Mouse (Mus musculus): ENCODE results near the gene Nufip2.
"Not testable (repeated sequence)": the region's sequence is repeated elsewhere in the genome, so short reads cannot be mapped to it uniquely, and the experiment has no call there.

The Nufip2 gene

DNA sequence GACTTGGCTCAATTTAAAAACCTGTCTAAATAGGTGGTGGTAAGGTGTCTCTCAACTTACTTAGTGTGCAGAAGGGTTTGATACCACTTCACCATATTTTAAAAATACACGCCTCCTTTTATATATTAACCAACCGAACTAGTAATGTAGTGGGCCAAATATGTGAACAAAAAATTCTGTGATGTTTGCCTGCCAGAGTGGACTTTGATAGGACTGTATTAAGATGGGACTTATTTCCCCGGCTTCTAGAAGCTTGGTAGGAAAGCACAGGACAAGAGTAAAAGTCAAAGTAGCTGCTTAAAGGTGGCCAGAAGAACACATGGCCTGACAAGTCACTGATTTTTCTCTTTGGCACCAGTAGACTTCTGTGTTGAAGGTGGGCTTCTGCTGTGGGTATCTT, 27.8 kb downstream of the Nufip2 start:
- DNase-seq (ENCODE audit: low spot score): no peak

DNA sequence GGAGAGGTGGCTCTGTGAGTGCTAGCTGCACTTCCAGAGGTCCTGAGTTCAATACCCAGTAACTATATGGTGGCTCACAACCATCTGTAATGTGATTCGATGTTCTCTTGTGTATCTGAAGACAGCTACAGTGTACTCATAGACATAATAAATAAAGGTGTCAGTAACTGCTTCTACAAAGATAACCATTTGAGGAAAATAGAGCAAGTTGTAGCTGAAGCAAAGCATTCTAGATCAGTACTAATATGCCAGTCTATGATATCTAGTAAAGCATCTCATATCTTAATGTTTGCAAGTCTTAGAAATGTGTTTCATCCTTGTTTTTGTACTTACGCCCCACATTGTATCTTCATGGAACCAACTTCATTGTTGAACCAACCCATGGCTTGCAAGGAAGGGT, 33.1 kb downstream of the Nufip2 start:
- DNase-seq (ENCODE audit: low spot score): no peak

- DNase-seq (ENCODE audit: low spot score): no peak
These were observed 35.4 kb downstream of the Nufip2 start for GRCm38 (mm10) chr11:77721389-77721788.

DNA sequence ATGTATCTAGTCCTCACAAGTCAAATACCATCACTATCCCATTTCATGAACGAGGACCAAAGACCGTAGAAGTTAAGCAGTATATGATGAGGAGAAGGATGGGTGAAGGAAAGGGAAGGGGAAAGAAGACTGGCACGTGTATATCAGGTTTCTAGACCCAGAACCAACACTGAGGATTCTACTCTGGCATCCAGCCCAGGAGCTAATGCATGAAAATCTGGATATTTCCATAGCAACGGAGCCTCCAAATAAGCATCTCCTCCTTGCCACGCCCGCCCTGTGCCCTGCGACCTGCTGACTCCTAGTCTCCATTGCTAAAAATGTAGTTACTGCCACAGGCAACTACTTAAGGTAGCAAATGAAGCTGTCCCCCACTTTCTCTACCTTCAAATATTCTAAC, 38.8 kb downstream of the Nufip2 start:
- no peak for DNase-seq (ENCODE audit: low spot score)

DNA sequence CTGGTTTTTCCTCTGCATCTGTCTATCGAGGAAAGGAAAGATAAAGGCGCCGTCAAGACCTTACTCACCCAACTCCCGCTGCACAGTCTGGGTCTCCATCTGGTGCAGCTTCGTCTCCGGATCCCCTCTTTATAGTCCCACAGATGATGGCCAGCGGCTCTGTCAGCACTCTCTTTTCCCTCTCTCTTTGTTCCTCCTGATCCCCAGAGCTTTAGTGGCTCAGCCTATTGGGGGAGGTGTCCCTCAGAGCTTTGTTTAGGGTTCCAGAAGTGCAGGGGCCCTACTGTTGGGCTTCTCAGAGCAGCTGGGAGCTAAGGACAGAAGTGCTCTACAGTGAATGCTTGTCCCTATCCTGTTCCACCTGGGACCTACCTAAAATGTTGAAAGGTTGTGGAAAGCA, 39.2 kb downstream of the Nufip2 start, which contains the start of gene Cryba1:
Gene Cryba1, minus strand, starts transcription at position 101 of the 400 bp plus-strand sequence.
- DNase-seq (ENCODE audit: low spot score): no peak

DNA sequence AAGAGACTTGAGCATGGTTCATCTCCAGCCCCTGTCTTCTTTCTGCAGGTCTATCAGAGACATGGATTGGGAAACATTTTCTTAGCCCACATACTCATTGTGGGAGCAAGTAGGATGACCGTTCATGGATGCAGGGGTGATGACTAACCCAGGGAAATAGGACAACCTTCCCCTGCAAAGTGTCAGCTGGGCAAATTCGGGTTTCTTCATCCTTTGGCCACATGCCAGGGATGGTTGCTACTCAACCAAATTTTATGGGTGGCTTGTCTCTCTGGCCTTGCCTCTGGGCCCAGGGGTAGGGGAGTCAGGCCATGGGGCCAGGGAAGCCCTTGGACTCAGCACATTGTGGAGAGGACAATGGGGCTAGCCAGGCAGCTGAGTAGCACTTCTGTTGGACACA, 42.6 kb downstream of the Nufip2 start:
- no peak for DNase-seq (ENCODE audit: low spot score)

DNA sequence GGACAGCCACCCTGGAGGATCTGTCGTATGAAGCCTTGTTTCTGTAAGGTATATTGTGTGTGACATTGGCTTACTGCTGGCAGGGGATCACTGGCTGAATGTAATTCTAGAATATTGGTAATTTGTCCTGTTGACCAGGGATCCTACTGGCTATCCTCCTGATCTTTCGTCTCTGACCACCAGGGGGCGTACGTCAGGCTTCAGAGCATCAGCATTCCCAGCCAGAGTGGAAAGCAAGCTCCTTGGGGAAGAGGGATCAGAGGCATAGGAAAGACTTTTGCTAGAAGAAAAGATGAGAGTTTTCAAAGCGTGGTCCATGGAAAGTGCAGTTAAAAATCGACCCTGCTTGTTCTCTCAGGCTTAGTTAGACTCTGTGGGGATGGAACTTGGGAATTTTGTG, 51.3 kb downstream of the Nufip2 start:
- peak; percentile 75 for DNase-seq (ENCODE audit: low spot score)

GRCm38 (mm10) chr11:77738555-77738954, 52.6 kb downstream of the Nufip2 start:
- DNase-seq (ENCODE audit: low spot score): no peak

- no peak for DNase-seq (ENCODE audit: low spot score)
These were observed 58.0 kb downstream of the Nufip2 start for GRCm38 (mm10) chr11:77743966-77744365.

GRCm38 (mm10) chr11:77746652-77747051, 60.7 kb downstream of the Nufip2 start:
- no peak for DNase-seq (ENCODE audit: low spot score)

DNA sequence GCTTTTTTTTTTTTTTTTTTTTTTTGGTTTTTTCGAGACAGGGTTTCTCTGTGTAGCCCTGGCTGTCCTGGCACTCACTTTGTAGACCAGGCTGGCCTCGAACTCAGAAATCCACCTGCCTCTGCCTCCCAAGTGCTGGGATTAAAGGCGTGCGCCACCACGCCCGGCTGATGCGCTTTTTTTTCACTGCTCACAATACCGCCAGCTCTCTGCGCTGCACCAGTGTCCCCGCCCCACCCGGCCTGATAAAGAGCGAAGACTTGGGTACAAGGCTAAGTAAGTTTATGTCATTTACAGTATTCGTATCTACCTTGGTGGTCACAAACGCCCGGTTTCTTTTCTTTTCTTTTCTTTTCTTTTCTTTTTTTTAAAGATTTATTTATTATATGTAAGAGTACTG, 61.1 kb downstream of the Nufip2 start:
- DNase-seq (ENCODE audit: low spot score): not testable (repeated sequence)

DNA sequence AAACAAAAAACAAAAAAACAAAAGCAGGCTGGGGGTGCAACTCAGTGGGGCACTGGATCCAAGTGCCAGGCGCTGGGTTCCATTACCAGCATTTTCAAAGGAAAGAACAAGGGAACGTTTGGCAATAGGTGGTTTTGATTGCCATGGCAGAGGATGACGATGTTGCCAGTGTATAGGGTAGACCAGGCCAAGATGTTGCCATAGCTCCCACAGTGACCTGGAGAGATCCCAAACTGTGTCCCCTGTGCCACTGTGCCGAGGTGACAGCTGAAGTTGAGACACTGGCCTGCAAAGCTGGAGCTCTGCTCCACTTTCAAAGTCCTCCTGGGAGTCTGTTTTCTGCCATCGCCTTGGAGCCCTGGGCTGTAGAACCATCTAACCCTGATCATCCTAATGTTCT, 63.0 kb downstream of the Nufip2 start:
- DNase-seq (ENCODE audit: low spot score): no peak

GRCm38 (mm10) chr11:77752525-77752924, 66.6 kb downstream of the Nufip2 start:
- peak; percentile 77 for DNase-seq (ENCODE audit: low spot score)

DNA sequence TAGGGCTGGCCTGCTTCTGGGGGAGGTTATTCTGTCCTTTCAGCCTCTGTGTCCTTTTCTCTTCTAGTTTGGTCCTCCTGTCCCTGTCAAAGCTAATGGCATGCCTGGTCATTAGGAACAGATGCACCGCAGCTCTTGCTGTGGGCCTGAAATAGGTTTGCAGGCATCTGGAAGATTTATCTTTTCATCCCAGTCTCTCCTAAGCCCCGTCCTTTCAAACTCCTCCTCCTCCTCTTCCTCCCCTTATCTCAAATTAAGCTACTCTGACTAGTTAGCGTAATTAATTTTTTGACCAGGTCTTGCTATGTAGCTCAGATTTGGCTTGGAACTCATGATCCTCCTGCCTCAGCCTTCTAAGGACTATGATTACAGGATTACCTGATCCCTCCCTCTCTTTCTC, 67.5 kb downstream of the Nufip2 start:
- DNase-seq (ENCODE audit: low spot score): no peak

- no peak for DNase-seq (ENCODE audit: low spot score)
These were observed 74.1 kb downstream of the Nufip2 start for GRCm38 (mm10) chr11:77760031-77760430.

- DNase-seq (ENCODE audit: low spot score): no peak
These were observed 77.1 kb downstream of the Nufip2 start, which contains the start of gene Myo18a for GRCm38 (mm10) chr11:77762783-77763672. Gene Myo18a (plus strand): TSS chr11:77763246.

DNA sequence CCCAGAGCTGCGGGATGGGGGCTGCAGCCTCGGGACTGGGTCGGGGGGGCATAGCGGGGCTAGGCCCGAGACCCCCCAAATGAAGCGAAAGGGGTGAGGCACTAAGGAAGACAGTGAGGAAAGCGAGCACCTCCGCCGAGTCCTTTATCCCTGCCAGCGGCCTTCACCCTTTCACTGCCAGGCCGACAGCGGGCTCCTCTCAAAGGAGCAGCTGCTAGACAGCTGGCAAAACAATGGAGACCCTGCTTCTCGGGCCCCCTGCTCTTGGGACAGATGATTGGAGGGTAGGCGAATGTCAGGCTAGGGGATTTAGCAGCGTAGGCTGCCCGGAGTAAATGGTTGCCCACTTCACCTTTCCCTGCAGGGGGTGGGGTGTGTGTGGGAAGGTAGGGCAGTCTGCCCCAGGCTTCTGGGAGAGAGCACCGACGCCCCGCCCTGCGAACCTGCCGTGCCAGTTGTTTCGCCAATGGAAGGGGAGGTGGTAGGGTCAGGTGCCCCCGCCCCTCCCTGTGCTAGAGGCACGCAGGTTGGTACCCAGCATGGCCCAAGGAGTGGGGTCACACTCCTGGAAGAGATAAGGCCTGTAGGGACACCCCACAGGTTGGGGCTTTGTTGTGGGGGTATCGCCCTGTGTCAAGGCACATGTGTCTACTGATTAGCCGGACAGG, 77.9 kb downstream of the Nufip2 start:
- no peak for DNase-seq (ENCODE audit: low spot score)

GRCm38 (mm10) chr11:77764694-77765458, 78.9 kb downstream of the Nufip2 start:
- no peak for DNase-seq (ENCODE audit: low spot score)

GRCm38 (mm10) chr11:77765459-77765777, 79.5 kb downstream of the Nufip2 start:
- no peak for DNase-seq (ENCODE audit: low spot score)

DNA sequence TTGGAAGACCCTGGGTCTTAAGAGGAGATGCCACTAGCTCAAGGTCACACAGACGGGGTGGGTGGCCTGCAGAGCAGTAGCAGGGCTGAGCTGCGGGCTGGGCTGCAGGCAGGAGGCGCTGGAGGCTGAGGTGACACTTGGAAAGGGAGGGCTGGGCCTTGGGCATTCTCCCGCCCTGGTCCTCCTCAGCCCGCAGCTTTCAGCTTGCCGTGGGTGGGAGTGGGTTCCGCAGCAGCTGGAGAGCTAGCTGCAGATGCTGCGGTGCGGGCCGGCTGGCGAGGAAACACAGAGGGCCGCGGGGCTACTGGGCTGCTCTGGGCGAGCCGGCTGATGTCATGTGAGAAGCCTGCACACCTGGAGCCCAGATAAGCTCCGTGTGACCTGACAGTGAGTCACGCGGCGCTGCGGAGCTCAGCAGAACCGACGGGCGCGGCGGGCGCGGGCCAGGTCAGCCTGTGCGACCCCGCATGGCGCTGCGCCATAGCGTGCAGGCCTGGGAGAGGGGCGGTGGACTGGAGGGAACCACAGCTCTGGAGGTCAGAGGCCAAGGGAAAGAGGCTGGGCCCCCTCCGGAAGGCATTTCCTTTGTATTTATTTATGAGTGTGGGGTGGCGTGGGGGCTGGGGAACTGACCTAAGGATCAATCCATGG, 80.5 kb downstream of the Nufip2 start:
- no peak for DNase-seq (ENCODE audit: low spot score)

DNA sequence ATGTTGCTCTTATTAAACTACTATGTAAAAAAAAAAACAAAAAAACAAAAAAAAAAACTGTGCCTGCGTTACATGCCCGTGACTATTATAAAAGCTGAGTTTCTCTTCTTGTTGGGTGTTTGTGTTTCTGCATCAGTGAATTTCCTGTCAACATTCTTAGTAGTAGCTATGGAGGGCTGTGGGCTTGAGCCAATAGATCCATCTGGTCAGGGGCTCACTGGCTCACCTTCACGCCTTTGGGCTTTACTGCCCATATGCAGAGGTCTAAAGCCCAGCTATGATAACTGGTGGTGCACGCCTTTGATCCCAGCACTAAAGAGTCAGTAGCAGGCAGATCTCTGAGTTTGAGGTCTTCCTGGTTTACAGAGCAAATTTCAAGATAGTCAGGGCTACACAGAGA, 83.5 kb downstream of the Nufip2 start:
- DNase-seq (ENCODE audit: low spot score): no peak

DNA sequence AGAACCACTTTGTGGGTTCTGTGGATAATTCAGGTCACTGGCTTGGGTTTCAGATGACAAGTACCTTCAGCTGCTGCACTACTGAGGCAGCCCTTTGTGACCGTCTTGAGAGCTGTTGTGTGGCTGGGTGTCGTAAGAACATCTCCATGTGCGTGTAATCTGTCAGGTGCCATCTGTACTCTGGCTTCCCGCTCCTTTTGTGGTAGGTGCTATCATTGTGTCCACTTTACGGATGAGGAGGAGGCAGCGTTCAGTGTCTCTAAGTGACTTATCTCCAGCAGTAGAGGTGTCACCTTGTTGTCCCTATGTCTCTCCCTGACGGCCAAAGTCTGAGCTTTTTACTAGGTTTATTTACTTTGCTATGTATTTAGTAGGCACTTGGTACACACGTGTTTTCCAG, 84.4 kb downstream of the Nufip2 start:
- DNase-seq (ENCODE audit: low spot score): no peak
